Mouse (Mus musculus) kidney, adult 2 months (tissue): ENCODE data around the gene Srrt. TPM values are rescaled to one million over a fixed set of nuclear protein-coding genes. Genes with fewer than 3 reads are reported as not detected.

Source experiments
- DNase-seq: peaks from one replicate; pipeline ENCODE4 v3.0.0; 2021
- H3K27ac ChIP-seq: fragments of 200-500 bp; 2 replicates; pipeline ENCODE4 v1.5.1; 2012; ENCODE audit warnings: low read depth, low read length, control low read depth, inconsistent platforms; ENCODE audit not compliant: insufficient read depth
- H3K27me3 ChIP-seq: fragments of 200-500 bp; replicated peaks from 2 replicates; pipeline ENCODE4 v1.6.1; 2012; ENCODE audit warnings: mild to moderate bottlenecking, moderate library complexity, low read length, inconsistent platforms; ENCODE audit not compliant: control insufficient read depth, insufficient read depth
- H3K36me3 ChIP-seq: fragments of 200-500 bp; 2 replicates; pipeline ENCODE4 v1.6.1; 2012; ENCODE audit warnings: mild to moderate bottlenecking, moderate library complexity, low read length, inconsistent platforms; ENCODE audit not compliant: control insufficient read depth, insufficient read depth
- H3K4me1 ChIP-seq: fragments of 200-500 bp; 2 replicates; pipeline ENCODE4 v1.6.1; 2011; ENCODE audit warnings: low read length; ENCODE audit not compliant: control insufficient read depth, insufficient read depth
- H3K4me3 ChIP-seq: fragments of 200-500 bp; 2 replicates; pipeline ENCODE4 v1.5.1; 2011; ENCODE audit warnings: mild to moderate bottlenecking, low read depth, low read length, control low read depth; ENCODE audit not compliant: insufficient read depth
- CTCF ChIP-seq: fragments of 200-500 bp; conservative IDR thresholded peaks from 2 replicates; pipeline ENCODE4 v1.5.1; 2011; ENCODE audit warnings: low read depth, mild to moderate bottlenecking, control low read depth, low read length, moderate library complexity, mixed read lengths; ENCODE audit not compliant: insufficient read depth, insufficient read length
- POLR2A ChIP-seq: fragments of 200-500 bp; IDR thresholded peaks from one replicate; pipeline ENCODE4 v1.6.1; 2011; ENCODE audit warnings: low read depth, low read length, control low read depth
- WGBS: fragments of 180-500 bp; shearing (Covaris S2); methylation state at CpG from one replicate; pipeline ENCODE4 v1.1.7; 2018; 5-methylcytosine and 5-hydroxymethylcytosine counted together
- polyA plus RNA-seq: library from polyadenylated mRNA; depleted of rRNA; stranded (reverse); fragments of >200 nt; gene quantifications from 2 replicates; pipeline ENCODE4 v1.2.3, GENCODE M21; 2012

Srrt gene
- polyA plus RNA-seq, 1 experiment: 83.0 TPM

GRCm38 (mm10) chr5:137289591-137290365 lies 17.7 kb downstream of the Srrt start:
- Histone ChIP-seq H3K27me3 (no peaks in the 10 kb centered on the region; the same call in 1 of the 2 replicates), H3K27ac (no peak overlapping the region), H3K4me3 (no peak overlapping the region), H3K36me3 (no peaks in the 10 kb centered on the region), H3K4me1 (no peaks in the 10 kb centered on the region; the same call in 1 of the 2 replicates)
- TF ChIP-seq POLR2A (no peak), CTCF (no peak)
- no peak for DNase-seq
- WGBS: 77% methylated on average over 13 of the region's 13 CpGs

GRCm38 (mm10) chr5:137288999-137289470 lies 18.4 kb downstream of the Srrt start:
- no peak for DNase-seq
- no peaks in the 10 kb centered on the region for H3K36me3 ChIP-seq
- WGBS: 9% methylated on average over 25 of the region's 25 CpGs
- no peaks in the 10 kb centered on the region; the same call in 1 of the 2 replicates for H3K27me3 ChIP-seq
- no peaks in the 10 kb centered on the region; the same call in 1 of the 2 replicates for H3K4me1 ChIP-seq
- TF ChIP-seq POLR2A: no peak
- no peak; the same call in 1 of the 2 replicates for TF ChIP-seq CTCF
- no peak overlapping the region for H3K27ac ChIP-seq
- H3K4me3 ChIP-seq: peak overlapping the region; percentile 33

GRCm38 (mm10) chr5:137287953-137288743 lies 19.3 kb downstream of the Srrt start:
- no peaks in the 10 kb centered on the region; the same call in 1 of the 2 replicates for H3K27me3 ChIP-seq
- 1% methylated on average over 65 of the region's 65 CpGs for WGBS
- DNase-seq: no peak
- no peaks in the 10 kb centered on the region for H3K4me1 ChIP-seq
- H3K27ac ChIP-seq: no peak overlapping the region
- no peaks in the 10 kb centered on the region for H3K36me3 ChIP-seq
- no peak for TF ChIP-seq CTCF
- no peak for TF ChIP-seq POLR2A
- peak overlapping the region; percentile 37 for H3K4me3 ChIP-seq

- Histone ChIP-seq H3K27me3 (no peaks in the 10 kb centered on the region; the same call in 1 of the 2 replicates), H3K27ac (no peak within 1 kb of the TSS), H3K36me3 (no peaks in the 10 kb centered on the region), H3K4me1 (no peaks in the 10 kb centered on the region), H3K4me3 (peak within 1 kb of the TSS; percentile 37)
- TF ChIP-seq POLR2A (no peak), CTCF (no peak)
- 5% methylated on average over 40 of the region's 40 CpGs for WGBS
- DNase-seq: no peak
Measured at GRCm38 (mm10) chr5:137287032-137287952, 20.2 kb downstream of the Srrt start, which contains the start of gene Ache. Gene Ache (plus strand): TSS chr5:137287519.

GRCm38 (mm10) chr5:137286655-137287031 lies 20.8 kb downstream of the Srrt start:
- H3K27ac ChIP-seq: no peak overlapping the region
- under 1% methylated on average over 16 of the region's 16 CpGs for WGBS
- H3K27me3 ChIP-seq: no peaks in the 10 kb centered on the region; the same call in 1 of the 2 replicates
- no peak overlapping the region for H3K4me3 ChIP-seq
- peak; percentile 89 for DNase-seq
- no peaks in the 10 kb centered on the region for H3K4me1 ChIP-seq
- TF ChIP-seq POLR2A (no peak), CTCF (peak; percentile 92)
- no peaks in the 10 kb centered on the region for H3K36me3 ChIP-seq

GRCm38 (mm10) chr5:137285986-137286385 lies 21.5 kb downstream of the Srrt start:
- Histone ChIP-seq H3K4me1 (no peaks in the 10 kb centered on the region), H3K27ac (no peak overlapping the region), H3K4me3 (no peak overlapping the region), H3K27me3 (no peaks in the 10 kb centered on the region; the same call in 1 of the 2 replicates), H3K36me3 (no peaks in the 10 kb centered on the region)
- WGBS: 24% methylated on average over 7 of the region's 7 CpGs
- TF ChIP-seq POLR2A: no peak
- DNase-seq: no peak
